Mouse (Mus musculus) embryonic facial prominence, embryonic 14.5 days (tissue): ENCODE results near the gene Gprc5a. TPM values are rescaled to one million over a fixed set of nuclear protein-coding genes. Genes with fewer than 3 reads are reported as not detected.

ENCODE experiments used
- polyA plus RNA-seq: library from polyadenylated mRNA; unstranded; fragments of >200 nt; fragmentation: Nextera tagmentation; extraction: Ambion mirVana; gene quantifications from 2 replicates; pipeline ENCODE4 v1.2.1, GENCODE M21; 2014

Gprc5a gene
- polyA plus RNA-seq, 1 experiment from 2014 or later = 5.2 TPM

Other genes starting within 250 kb of the Gprc5a start
- gene Crebl2, start 235.5 kb upstream of the Gprc5a start, polyA plus RNA-seq = 1.9 and 2.0 TPM in 2 replicates
- 8.0 and 8.8 TPM in 2 replicates for gene Gpr19, start 167.1 kb upstream of the Gprc5a start, polyA plus RNA-seq
- 17.3 and 17.6 TPM in 2 replicates for gene Cdkn1b, start 145.2 kb upstream of the Gprc5a start, polyA plus RNA-seq
- gene Apold1, start 83.9 kb upstream of the Gprc5a start, polyA plus RNA-seq = 5.4 and 5.5 TPM in 2 replicates
- 90.0 and 90.8 TPM in 2 replicates for gene Ddx47, start 54.0 kb upstream of the Gprc5a start, polyA plus RNA-seq
- gene Gprc5d, start 52.6 kb downstream of the Gprc5a start, polyA plus RNA-seq = 0.21 TPM in 1 of 2 replicates, not detected in the other
- 21.0 and 23.7 TPM in 2 replicates for gene Fam234b, start 132.3 kb downstream of the Gprc5a start, polyA plus RNA-seq
- gene Hebp1, start 132.4 kb downstream of the Gprc5a start, polyA plus RNA-seq = 7.4 and 12.2 TPM in 2 replicates
- gene Gsg1, start 188.7 kb downstream of the Gprc5a start, polyA plus RNA-seq = 0.93 and 1.3 TPM in 2 replicates
- gene Pbp2, start 244.8 kb downstream of the Gprc5a start, polyA plus RNA-seq = 0.31 TPM in 1 of 2 replicates, not detected in the other